Mouse (Mus musculus): ENCODE data around the gene Arl15. TPM values are rescaled to one million over a fixed set of nuclear protein-coding genes. Genes with fewer than 3 reads are reported as not detected.

Gene Arl15
- total RNA-seq, 4 experiments from 2014 or later: 2.0 to 5.0 (median 3.4) TPM

GRCm38 (mm10) chr13:114139570-114139969, 345.3 kb downstream of the Arl15 start:
- no peak for DNase-seq (ENCODE audit: low spot score in 2 of 2)

DNA sequence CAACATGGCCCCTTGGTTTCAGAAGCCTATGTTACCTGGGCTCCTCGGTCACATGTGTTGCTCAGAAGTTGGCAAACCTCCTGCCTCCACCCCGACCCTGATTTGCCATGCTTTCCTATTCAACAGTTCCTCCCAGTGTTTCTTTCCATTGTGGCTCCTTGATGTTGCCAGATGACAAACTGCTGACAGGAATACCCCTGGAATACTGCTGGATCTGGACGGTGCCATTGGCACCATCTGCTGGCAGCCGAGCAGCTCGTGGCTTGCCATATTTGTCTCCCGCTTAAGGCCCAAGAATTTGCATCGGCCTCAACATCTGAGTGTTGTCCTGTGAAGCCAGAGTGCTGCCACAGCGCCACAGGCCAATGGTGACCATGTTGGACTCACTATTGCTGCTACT, 348.5 kb downstream of the Arl15 start:
- no peak for DNase-seq (ENCODE audit: low spot score in 2 of 2)

- no peak for DNase-seq (ENCODE audit: low spot score in 2 of 2)
Observed at GRCm38 (mm10) chr13:114143247-114143646, 348.9 kb downstream of the Arl15 start.

DNA sequence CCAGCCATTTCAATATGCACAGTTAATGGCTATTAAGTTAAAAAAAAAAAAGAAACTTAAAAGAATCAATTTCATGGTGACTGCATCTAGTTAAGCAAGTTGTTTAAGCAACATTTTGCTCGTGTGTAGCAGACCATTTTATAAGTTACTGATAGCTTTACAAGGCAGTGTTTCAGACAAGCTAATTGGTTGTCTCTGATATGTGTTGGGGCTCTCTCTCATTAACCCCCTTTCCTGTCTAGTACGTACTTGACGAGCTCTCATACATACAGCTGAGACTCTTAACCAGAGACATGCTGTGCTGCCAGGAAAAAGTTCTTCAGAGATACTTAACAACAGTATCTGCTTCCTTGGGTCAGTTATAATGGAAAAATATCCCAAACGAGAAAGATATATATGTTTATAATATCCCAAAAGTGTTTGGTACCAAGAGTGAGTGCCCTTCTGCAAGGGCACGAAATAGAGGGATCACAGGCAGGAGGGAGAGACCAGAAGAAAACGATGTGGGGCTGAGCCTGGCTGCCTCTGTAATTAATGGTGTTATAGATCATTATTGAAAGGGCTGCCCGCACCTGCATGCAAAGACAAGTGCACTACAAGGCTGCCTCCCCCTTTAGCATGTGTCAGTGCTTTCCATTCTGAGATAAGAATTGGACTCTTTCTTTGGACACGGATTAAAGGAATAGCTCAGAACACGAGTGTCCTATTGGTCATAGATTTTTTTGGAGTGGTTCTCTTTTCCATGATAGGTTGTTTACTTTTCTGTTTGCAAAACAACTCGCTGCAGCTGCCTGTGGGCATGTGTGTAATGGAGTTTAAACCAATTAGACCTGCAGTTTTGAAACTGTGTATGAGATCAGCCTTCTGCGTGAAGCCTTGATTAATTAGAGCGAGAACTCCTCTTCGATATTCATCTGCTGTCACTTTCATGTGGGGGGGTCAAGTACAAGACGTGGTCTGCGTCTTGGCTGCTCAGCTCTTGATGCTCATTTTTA, 350.0 kb downstream of the Arl15 start:
- no peak for DNase-seq (ENCODE audit: low spot score in 2 of 2)

GRCm38 (mm10) chr13:114145249-114145648, 350.9 kb downstream of the Arl15 start:
- no peak for DNase-seq (ENCODE audit: low spot score in 2 of 2)

- DNase-seq (ENCODE audit: low spot score in 2 of 2): no peak
Observed at GRCm38 (mm10) chr13:114150856-114151697, 356.8 kb downstream of the Arl15 start.

GRCm38 (mm10) chr13:114151698-114152069, 357.4 kb downstream of the Arl15 start:
- no peak for DNase-seq (ENCODE audit: low spot score in 2 of 2)

- no peak for DNase-seq (ENCODE audit: low spot score in 2 of 2)
Observed at GRCm38 (mm10) chr13:114156689-114157088, 362.4 kb downstream of the Arl15 start.

GRCm38 (mm10) chr13:114158111-114158730, 363.9 kb downstream of the Arl15 start:
- DNase-seq (ENCODE audit: low spot score in 2 of 2): no peak

DNA sequence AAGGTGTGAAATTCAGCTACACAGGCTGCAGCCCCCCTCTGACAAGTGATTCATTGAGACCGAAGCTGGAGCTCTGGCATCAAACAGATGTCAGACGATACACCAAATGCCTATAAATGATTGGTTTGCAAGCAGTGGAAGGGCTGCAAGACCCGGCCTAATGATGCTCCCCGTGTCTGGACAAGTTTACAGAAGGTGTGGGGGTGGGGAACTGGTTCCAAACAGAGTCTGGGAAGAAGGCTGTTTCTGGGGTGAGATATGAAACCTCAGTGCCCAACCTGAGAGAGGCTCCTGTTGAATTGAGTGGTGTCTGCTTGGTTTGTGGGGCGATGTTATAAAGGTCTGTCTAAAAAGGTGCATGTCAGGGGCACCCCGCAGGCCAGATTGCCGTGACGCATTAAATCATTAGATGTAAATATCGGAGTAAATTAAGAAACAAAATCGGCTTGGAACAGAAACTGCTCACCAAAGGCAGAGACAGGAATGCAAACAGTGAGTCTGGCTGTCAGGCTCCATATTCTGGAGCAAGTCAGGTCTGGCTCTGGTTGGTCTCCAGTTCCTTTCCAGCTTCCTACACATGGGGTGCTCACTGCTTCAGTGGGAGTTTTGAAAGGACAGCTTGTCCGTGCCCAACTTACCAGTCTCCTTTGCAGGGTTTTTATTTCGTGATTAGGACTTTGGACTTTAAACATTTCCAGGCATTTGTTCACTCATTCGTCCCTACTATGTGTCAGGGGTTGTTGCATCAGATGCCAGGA, 365.5 kb downstream of the Arl15 start:
- DNase-seq (ENCODE audit: low spot score in 2 of 2): no peak

GRCm38 (mm10) chr13:114162753-114163152, 368.4 kb downstream of the Arl15 start:
- no peak for DNase-seq (ENCODE audit: low spot score in 2 of 2)

DNA sequence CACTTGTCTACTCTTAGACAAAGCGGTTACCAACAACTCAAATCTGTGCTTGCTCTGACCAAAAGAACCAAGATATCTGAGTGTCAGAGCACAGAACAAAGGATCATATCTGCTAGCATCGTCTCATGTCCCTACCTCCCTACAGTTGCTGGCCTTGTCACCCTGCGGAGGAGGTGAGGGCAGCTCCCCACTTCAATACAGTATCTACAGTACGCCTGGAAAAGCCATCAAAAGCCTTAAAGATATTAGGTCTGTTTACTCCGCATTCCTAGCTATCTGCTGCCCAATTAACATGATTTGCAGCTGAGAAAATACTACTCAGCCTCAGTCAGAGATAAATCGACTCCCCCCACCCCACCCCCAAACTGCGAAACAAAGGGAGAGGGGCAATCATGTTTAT, 371.3 kb downstream of the Arl15 start:
- DNase-seq (ENCODE audit: low spot score in 2 of 2): no peak

- no peak for DNase-seq (ENCODE audit: low spot score in 2 of 2)
Observed at GRCm38 (mm10) chr13:114166439-114167183, 372.3 kb downstream of the Arl15 start.

DNA sequence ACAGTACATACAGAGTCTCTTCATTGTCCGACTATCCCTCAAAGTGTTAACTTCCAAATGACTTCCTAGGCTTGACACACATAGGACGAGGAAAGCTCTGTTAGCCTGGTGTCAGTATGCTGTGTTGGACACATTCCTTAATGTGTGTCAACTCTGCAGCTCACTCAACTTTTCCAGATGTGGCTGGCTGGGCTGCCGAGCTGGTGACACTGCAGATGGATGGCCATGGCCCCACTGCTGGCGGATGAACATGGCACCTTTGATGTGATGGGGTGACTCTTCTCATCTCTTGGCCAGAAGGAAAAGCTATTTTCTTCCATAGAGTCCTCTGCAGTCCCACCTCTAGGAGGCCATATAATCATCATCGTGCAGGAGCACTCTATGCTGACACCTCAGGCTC, 375.8 kb downstream of the Arl15 start:
- DNase-seq (ENCODE audit: low spot score in 2 of 2): no peak

DNA sequence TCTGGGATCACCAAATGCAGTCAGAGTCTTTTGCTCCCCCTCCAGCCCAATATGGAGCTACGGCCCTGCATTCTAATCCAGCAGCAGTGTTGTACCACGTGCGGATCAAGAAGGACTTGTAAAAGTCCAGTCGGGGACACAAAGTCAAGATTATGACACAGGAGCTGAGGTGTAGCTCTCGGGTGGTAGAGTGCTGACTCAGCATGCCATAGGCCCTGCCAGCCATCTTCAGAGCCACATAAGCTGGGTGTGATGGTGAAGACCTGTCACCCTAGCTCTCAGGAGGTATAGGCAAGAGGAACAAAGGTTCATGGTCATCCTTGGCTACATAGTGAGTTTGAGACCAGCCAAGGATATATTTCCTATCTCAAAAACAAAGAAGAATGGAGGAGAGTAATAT, 377.2 kb downstream of the Arl15 start:
- no peak for DNase-seq (ENCODE audit: low spot score in 2 of 2)

- no peak for DNase-seq (ENCODE audit: low spot score in 2 of 2)
Observed at GRCm38 (mm10) chr13:114188107-114188506, 393.8 kb downstream of the Arl15 start.

GRCm38 (mm10) chr13:114188801-114189200, 394.5 kb downstream of the Arl15 start:
- no peak for DNase-seq (ENCODE audit: low spot score in 2 of 2)

DNA sequence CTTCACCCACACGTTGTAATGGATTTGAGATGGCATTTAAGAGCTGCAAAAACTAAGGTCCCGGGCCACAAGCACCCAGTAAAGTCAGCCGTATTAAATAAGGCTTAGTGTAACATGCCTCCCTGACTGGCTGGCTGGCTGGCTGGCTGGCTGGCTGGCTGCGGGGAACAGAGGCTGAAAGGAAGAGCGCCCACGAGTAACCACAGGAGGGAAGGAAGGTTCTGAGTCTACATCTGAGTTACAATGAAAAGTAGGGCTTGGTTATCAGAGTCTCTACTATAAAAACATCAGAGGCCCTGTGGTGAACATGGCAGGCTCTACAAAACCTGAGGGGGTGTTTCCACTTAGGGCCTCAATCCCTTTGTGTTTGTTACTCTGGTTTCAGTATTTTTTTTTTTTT, 395.1 kb downstream of the Arl15 start:
- no peak for DNase-seq (ENCODE audit: low spot score in 2 of 2)

DNA sequence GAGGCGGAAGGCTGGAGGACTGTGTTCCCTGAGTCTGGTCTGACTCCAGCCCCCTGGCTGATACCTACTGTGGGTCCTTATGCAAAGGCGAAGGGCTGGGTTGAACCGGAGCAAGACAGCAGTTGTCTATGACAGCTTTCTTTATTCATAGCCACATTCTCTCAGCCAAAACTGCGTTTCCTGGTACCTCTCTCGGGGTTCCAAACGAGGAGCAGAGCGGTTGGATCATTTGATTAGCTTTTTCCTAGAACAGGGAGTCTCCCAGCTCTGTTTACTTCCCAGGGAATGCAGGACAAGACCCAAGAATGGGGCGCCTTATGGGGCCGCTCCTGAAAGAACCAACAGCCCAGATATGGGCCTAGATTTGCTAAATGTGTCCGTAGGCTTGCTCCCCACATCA, 396.6 kb downstream of the Arl15 start:
- peak in 1 of 2 experiments; percentile 10 for DNase-seq (ENCODE audit: low spot score in 2 of 2)

DNA sequence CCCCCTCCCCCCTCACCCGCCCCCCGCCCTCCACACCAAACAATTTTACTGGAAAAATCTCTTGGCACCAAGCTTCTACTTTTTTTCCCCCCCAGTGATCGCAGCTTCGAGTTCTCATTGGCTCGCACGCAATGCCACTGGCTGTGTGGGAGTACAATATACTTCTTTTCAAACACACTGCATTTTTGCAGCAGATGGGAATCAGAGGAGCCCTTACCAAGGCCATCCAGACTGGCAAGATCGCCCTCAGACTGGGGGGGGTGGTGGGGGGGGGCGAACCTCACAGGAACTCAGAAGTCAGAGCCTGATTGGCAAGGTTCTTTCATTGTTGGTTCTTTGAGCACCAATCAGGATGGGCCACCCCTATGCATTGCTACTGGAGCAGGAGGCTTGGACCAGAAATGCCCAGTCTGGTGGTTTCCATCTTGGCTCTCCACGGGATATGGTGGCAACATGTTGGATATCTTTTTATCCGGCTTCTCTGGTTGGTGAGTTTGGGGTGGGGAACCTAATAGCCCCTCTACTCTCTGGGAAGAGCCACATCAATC, 404.0 kb downstream of the Arl15 start:
- DNase-seq (ENCODE audit: low spot score in 2 of 2): no peak

All from gastrocnemius, adult 8-10 months (tissue).